Mouse (Mus musculus) midbrain, embryonic 16.5 days (tissue): Measurements from ENCODE around the gene Hipk1. TPM values are rescaled to one million over a fixed set of nuclear protein-coding genes. Genes with fewer than 3 reads are reported as not detected.

Experiments used
- ATAC-seq: fragments of 200-750 bp; cut with Nextera tagmentation; 2 replicates; pipeline ENCODE4 v1.8.0; 2017; ENCODE audit warnings: moderate TSS enrichment
- H3K27ac ChIP-seq: fragments of 300-500 bp; sonication (generic); 2 replicates; pipeline ENCODE4 v1.5.1; 2014; ENCODE audit warnings: mild to moderate bottlenecking, low read length, mixed read lengths
- H3K27me3 ChIP-seq: fragments of 300-500 bp; sonication (generic); 2 replicates; pipeline ENCODE4 v1.6.1; 2014; ENCODE audit warnings: low read depth, low read length, mixed read lengths; ENCODE audit not compliant: control insufficient read depth, insufficient read depth
- H3K36me3 ChIP-seq: fragments of 300-500 bp; sonication (generic); 2 replicates; pipeline ENCODE4 v1.6.1; 2014; ENCODE audit warnings: mild to moderate bottlenecking, low read length, moderate library complexity, mixed read lengths; ENCODE audit not compliant: control insufficient read depth, insufficient read depth
- H3K4me1 ChIP-seq: fragments of 300-500 bp; sonication (generic); 2 replicates; pipeline ENCODE4 v1.6.1; 2014; ENCODE audit warnings: mild to moderate bottlenecking, low read length, mixed read lengths; ENCODE audit not compliant: control insufficient read depth, insufficient read depth
- H3K4me2 ChIP-seq: fragments of 300-500 bp; sonication (generic); 2 replicates; pipeline ENCODE4 v1.6.1; 2014; ENCODE audit warnings: mild to moderate bottlenecking, low read length, mixed read lengths
- H3K4me3 ChIP-seq: fragments of 300-500 bp; sonication (generic); 2 replicates; pipeline ENCODE4 v1.5.1; 2014; ENCODE audit warnings: low read depth, mild to moderate bottlenecking, low read length, moderate library complexity, mixed read lengths
- H3K9ac ChIP-seq: fragments of 300-500 bp; sonication (generic); 2 replicates; pipeline ENCODE4 v1.6.1; 2014; ENCODE audit warnings: low read depth, low read length, mixed read lengths
- H3K9me3 ChIP-seq: fragments of 300-500 bp; sonication (generic); replicated peaks from 2 replicates; pipeline ENCODE4 v1.6.1; 2014; ENCODE audit warnings: mild to moderate bottlenecking, low read length, mixed read lengths; ENCODE audit not compliant: control insufficient read depth, poor library complexity, severe bottlenecking
- WGBS: fragments of 180-500 bp; shearing (Covaris S2); extraction: QIAGEN DNeasy Blood & Tissue Kit; methylation state at CpG from one replicate; pipeline ENCODE4 v1.1.7; 2014; 5-methylcytosine and 5-hydroxymethylcytosine counted together
- polyA plus RNA-seq: library from polyadenylated mRNA; unstranded; fragments of >200 nt; fragmentation: Nextera tagmentation; extraction: Ambion mirVana; gene quantifications from 2 replicates; pipeline ENCODE4 v1.2.1, GENCODE M21; 2015

The Hipk1 gene
- polyA plus RNA-seq, 1 experiment from 2014 or later = 11.1 TPM

DNA sequence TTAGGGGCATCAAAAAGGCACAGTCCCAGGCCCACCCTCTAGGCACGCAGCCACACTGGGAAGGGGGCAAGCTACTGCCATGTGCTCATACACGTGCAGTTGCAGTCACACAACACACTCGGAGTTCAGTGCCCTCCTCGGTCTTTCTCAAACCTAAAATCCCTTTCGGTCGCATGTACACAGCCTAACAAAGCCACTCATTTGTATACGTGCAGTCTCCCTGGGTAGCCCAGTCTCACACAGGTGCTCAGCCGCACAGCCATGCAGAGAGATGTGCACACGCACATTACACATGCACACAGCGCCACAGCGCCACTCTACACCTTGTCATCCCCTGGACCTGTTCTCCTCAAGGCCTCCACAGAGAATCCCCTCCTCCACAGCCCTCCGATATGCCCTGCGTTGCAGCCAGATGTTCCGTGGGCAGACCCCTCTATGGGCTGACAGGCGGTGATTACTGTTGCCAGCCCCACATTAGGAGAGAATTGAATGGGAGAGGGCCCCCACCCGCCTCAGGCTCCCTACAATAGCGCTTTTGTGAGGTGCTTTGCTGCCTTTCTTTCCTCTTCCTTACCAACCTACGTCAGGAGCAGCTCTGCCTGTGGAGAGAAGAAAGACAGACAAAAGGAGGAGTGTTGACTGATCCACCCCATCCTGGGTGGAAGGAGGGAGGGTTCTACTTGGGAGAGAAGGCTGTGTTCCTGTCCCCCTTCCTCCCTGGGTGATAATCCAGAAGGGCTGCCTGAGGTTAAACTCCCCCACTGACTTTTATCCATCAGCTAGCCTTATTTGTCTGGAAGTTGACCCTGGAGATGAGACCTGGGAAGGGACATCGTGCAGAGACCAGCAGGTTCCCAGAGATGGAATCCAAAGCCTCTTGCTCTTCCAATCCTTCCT is 57.3 kb downstream of the Hipk1 start:
- H3K27me3 ChIP-seq = no peaks in the 10 kb centered on the region
- H3K36me3 ChIP-seq = no peaks in the 10 kb centered on the region
- peak overlapping the region; percentile 25 for H3K27ac ChIP-seq
- peak; percentile 86 for ATAC-seq
- no peaks in the 10 kb centered on the region for H3K9me3 ChIP-seq
- peak overlapping the region; percentile 47 for H3K9ac ChIP-seq
- WGBS = 2% methylated on average over 18 of the region's 19 CpGs
- peaks cover 30% of the 10 kb centered on the region for H3K4me1 ChIP-seq
- H3K4me2 ChIP-seq = peak overlapping the region; percentile 43
- peak overlapping the region; percentile 0; the same call in 1 of the 2 replicates for H3K4me3 ChIP-seq

DNA sequence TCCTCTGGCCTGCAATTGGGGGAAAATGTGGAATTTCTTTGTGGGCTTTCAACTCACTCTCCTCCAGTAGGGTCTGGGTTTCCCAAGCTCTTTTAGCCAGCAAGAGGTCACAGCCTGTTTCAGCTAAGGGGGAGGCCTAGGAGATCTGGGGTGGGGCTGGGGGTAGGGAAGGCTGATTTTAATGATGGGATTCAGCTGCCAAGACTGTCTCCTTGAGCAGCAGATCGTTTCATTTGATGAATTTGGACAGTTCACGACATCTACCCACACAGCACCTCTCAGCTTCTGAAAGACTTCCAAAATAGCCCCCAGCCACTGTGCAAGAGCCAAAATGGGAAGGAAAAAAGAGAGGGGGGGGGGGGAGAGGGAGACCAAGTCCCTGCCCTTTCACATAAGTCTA is 58.2 kb downstream of the Hipk1 start:
- 12% methylated on average over 2 of the region's 2 CpGs for WGBS
- H3K27ac ChIP-seq = no peak overlapping the region
- H3K9ac ChIP-seq = no peak overlapping the region

DNA sequence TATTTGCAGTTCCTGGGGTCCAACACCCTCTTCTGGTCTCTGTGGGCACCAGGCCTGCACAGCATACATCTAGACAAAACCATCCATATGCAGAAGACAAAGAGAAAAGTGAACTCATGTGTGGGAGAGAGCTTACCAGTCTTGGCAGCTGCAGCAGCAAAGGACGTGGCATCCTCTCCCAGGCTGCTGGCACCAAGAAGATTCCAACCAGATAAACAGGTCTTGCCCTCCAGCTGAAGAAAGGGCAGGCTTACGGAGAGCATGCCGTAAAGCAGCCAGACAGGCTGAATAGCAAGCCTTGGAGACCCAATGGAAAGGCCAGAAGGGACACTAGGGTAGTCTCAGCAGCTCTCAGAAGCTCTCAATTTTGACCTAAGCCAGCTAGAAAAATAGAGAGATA is 59.2 kb downstream of the Hipk1 start:
- no peaks in the 10 kb centered on the region for H3K27me3 ChIP-seq
- no peak overlapping the region for H3K9ac ChIP-seq
- H3K27ac ChIP-seq = no peak overlapping the region
- peaks cover 24% of the 10 kb centered on the region for H3K4me1 ChIP-seq
- H3K4me3 ChIP-seq = no peak overlapping the region
- H3K36me3 ChIP-seq = no peaks in the 10 kb centered on the region
- no peaks in the 10 kb centered on the region for H3K9me3 ChIP-seq
- no peak for ATAC-seq
- no peak overlapping the region for H3K4me2 ChIP-seq
- WGBS = 86% methylated on average over 3 of the region's 3 CpGs

More for the DNA sequence above, 58.2 kb downstream of the Hipk1 start:
- no peak for ATAC-seq
- no peaks in the 10 kb centered on the region for H3K36me3 ChIP-seq
- no peaks in the 10 kb centered on the region for H3K27me3 ChIP-seq
- H3K4me3 ChIP-seq = no peak overlapping the region
- H3K4me1 ChIP-seq = peaks cover 30% of the 10 kb centered on the region
- H3K4me2 ChIP-seq = no peak overlapping the region
- H3K9me3 ChIP-seq = no peaks in the 10 kb centered on the region

DNA sequence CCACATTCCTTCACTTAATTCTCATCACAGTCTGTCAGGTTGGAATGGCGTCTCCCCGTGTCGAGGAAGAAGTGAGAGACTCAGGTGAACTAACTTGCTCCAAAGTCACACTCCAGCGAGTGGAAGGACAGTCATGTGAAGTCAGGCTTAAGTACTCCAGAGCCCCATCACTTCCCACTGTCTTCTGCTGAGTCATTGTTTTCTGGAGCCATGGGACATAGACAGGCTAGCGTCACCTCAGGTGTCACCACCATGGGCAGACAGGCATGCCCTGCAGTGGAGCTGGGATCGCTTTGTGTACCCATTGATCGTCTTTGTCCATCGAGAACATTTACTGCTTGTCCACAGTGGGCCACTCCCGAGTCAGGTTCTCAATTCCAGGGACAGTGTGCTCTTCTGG is 61.5 kb downstream of the Hipk1 start:
- Histone ChIP-seq H3K27ac (no peak overlapping the region), H3K4me1 (peaks cover 19% of the 10 kb centered on the region), H3K4me2 (no peak overlapping the region), H3K9me3 (no peaks in the 10 kb centered on the region), H3K4me3 (no peak overlapping the region), H3K9ac (no peak overlapping the region), H3K27me3 (no peaks in the 10 kb centered on the region), H3K36me3 (no peaks in the 10 kb centered on the region)
- ATAC-seq = no peak
- WGBS = 94% methylated on average over 9 of the region's 9 CpGs

DNA sequence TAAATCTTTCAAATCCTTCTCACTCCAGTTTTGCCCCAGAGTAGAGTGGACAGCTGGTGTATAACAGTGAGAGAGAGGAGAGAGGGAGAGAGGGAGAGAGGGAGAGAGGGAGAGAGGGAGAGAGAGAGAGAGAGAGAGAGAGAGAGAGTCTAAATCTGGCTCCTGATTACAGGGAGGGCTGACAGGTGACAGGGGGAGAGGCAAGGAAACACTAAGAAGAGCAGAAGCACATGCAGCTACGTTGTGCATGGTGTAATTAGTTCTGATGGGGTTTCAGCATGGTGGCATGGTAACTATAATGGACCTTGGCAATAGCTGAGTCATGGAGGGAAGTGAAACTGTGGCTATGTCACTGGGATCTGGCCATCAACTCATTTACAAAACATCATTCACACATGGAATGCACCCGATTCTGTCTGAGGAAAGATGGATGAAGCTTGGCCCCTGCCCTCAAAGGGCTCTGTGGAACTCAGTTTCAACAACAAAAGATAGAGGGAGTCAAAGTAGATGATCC is 63.5 kb downstream of the Hipk1 start:
- Histone ChIP-seq H3K27ac (no peak overlapping the region), H3K9ac (no peak overlapping the region), H3K36me3 (no peaks in the 10 kb centered on the region), H3K4me3 (no peak overlapping the region), H3K27me3 (no peaks in the 10 kb centered on the region), H3K4me2 (no peak overlapping the region), H3K9me3 (no peaks in the 10 kb centered on the region), H3K4me1 (peaks cover under 1% of the 10 kb centered on the region; the same call in 1 of the 2 replicates)
- WGBS = 61% methylated on average over 2 of the region's 2 CpGs
- ATAC-seq = no peak

DNA sequence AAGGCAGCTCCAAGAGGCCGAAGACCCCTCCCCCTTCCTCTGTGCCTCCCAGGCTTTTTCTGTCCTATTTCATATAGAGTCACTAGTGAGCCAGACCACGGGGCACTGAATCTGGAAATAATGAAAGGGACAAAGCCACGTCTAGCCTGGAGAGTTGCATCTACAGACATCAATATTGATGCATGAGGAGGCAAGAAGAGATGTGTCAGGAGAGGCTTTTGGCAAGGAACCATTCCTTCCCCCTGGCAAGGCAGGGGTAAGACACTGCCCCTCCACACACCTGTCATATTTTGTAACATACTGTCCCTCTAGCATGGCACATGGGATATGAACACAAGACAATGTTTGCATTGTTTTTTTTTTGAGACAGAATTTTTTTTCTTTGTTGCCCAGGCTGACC is 64.7 kb downstream of the Hipk1 start:
- H3K27me3 ChIP-seq = no peaks in the 10 kb centered on the region
- ATAC-seq = no peak
- no peak overlapping the region for H3K4me2 ChIP-seq
- H3K9me3 ChIP-seq = no peaks in the 10 kb centered on the region
- no peaks in the 10 kb centered on the region for H3K36me3 ChIP-seq
- H3K9ac ChIP-seq = no peak overlapping the region
- H3K4me3 ChIP-seq = no peak overlapping the region
- WGBS = 51% methylated on average over 3 of the region's 3 CpGs
- H3K4me1 ChIP-seq = no peaks in the 10 kb centered on the region
- no peak overlapping the region for H3K27ac ChIP-seq

DNA sequence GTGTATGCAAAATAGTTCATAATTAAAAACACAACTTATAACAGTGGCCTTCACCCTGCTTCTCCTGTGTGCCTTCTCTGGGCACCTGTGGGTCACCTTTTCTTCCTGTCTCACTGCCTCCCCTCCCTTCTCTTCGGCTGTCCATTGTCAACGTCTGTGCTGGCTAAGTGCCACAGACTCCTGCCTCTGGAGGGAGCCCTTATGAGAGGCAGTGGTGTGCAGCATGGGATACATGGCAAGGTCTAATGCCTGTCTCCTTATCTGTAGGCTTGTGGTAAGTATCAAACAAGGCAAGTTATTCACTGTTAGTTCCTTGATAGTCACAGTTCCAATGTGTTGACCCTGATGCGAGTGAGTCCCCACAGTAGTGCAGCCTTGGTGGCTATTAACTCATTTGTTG is 67.2 kb downstream of the Hipk1 start:
- no peak for ATAC-seq
- no peak overlapping the region for H3K4me3 ChIP-seq
- H3K36me3 ChIP-seq = no peaks in the 10 kb centered on the region
- H3K9me3 ChIP-seq = no peaks in the 10 kb centered on the region
- H3K4me1 ChIP-seq = 0 out of 2 replicates have a peak, but pooled peaks cover 3% of the 10 kb centered on the region
- no peak overlapping the region for H3K4me2 ChIP-seq
- no peak overlapping the region for H3K27ac ChIP-seq
- H3K27me3 ChIP-seq = no peaks in the 10 kb centered on the region
- no peak overlapping the region for H3K9ac ChIP-seq
- 55% methylated on average over 3 of the region's 3 CpGs for WGBS

DNA sequence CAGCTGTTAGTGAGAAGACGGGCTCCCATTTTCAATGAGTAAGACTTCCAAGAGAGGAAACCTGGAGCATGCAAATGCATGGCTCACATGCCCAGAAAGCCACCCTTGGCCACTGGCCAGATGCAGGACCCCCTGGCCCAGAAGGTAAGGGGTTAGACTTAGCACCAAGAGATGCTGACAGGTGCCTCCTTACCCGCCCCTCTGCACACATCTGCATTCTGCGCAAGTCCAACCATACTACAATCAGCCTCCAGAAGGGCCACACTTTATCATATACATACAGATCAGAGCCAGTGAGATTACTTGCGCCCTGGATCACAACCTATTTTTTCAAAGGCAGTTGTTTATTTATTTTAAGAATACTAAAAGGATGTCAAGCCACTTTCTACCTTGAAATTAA is 72.6 kb downstream of the Hipk1 start:
- 95% methylated on average over 4 of the region's 4 CpGs for whole genome bisulfite sequencing

More for the DNA sequence above, 72.6 kb downstream of the Hipk1 start:
- Histone ChIP-seq H3K4me3 (no peak overlapping the region), H3K4me1 (peaks cover 7% of the 10 kb centered on the region; the same call in 1 of the 2 replicates), H3K27me3 (no peaks in the 10 kb centered on the region), H3K4me2 (no peak overlapping the region), H3K36me3 (no peaks in the 10 kb centered on the region), H3K9ac (no peak overlapping the region), H3K27ac (no peak overlapping the region), H3K9me3 (no peaks in the 10 kb centered on the region)
- ATAC-seq = no peak
